Mouse (Mus musculus) megakaryocyte-erythroid progenitor cell, adult 5-6 weeks (primary cell): ENCODE data around the gene Rnf135. TPM values are rescaled to one million over a fixed set of nuclear protein-coding genes. Genes with fewer than 3 reads are reported as not detected.
A peak's percentile ranks its signal among the peaks of the same experiment; 100 is the strongest.
"Not testable (repeated sequence)": the region's sequence is repeated elsewhere in the genome, so short reads cannot be mapped to it uniquely, and the experiment has no call there.

Experiments used
- ATAC-seq: replicated peaks from 2 replicates; pipeline ENCODE4 v1.8.0; 2016; ENCODE audit warnings: mild to moderate bottlenecking, inconsistent platforms; ENCODE audit not compliant: severe bottlenecking, poor library complexity, low FRiP score, low TSS enrichment
- total RNA-seq, 2 experiments: library from RNA; stranded (forward) in 1 of 2; stranded (reverse) in 1 of 2; fragments of 200-1000, 215-1000 nt in 1 of 2; fragments of >200 nt in 1 of 2; fragmentation: Nextera tagmentation in 1 of 2; gene quantifications; 2 replicates each; pipeline ENCODE4 v1.2.3; 2014 to 2017

Rnf135 gene
- total RNA-seq, 2 experiments from 2014 or later: 5.0 to 9.1 TPM

DNA sequence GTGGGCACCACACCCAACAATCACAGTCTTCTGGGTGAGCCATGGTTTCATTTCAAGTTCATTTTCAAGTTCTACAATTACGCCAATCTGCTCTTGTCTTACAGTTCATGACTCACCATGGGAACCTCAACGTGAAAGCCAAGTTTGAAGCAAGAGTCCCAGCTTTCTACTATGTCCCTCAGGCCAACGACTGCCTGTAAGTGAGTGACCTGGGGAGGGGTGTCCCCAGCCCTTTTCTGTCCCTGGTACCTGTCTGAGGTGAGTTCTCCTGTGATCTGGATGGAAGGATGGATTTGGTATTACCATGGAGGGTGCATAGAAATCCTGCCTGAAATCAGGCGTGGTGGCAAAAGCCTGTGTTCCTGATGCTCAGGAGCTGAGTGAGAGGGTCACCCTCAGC, 26.8 kb upstream of the Rnf135 start:
- ATAC-seq: no peak

DNA sequence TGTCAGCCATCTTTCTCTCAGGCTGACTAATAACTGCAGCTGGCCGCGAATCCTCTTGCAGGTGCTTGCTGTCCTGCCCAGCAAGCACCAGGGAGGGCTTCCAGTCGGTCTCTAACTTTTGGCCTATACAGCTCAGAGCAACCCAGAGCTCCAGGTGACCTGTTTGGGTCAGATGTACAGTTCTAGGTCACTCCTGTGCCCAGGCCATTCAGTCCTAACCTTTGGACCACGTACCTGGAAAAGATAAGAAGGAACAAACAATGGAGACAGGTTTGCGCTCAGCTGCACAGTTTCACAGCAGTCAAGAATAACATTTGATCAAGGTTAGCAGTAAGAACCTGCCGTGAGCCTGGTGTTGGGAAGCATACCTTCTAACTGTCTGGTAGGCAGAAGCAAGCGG, 24.6 kb upstream of the Rnf135 start:
- ATAC-seq: no peak

DNA sequence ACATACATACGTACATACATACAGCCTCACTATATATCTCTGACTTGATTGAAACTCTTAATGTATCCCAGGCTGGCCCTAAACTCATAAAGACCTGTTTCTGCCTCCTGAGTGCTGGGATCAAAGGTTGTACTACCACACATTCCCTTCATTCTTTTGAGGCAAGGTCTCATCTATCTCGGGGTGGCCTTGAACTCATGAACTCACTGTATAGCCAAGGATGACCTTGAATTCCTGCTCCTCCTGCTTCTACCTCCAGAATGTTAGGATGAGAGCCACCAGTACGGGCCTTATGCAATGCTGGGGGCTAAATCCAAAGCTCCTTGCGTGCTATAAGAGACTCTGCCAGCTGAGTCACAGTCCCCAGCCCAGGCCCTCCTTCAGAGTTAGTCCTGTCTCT, 22.6 kb upstream of the Rnf135 start:
- ATAC-seq: no peak

DNA sequence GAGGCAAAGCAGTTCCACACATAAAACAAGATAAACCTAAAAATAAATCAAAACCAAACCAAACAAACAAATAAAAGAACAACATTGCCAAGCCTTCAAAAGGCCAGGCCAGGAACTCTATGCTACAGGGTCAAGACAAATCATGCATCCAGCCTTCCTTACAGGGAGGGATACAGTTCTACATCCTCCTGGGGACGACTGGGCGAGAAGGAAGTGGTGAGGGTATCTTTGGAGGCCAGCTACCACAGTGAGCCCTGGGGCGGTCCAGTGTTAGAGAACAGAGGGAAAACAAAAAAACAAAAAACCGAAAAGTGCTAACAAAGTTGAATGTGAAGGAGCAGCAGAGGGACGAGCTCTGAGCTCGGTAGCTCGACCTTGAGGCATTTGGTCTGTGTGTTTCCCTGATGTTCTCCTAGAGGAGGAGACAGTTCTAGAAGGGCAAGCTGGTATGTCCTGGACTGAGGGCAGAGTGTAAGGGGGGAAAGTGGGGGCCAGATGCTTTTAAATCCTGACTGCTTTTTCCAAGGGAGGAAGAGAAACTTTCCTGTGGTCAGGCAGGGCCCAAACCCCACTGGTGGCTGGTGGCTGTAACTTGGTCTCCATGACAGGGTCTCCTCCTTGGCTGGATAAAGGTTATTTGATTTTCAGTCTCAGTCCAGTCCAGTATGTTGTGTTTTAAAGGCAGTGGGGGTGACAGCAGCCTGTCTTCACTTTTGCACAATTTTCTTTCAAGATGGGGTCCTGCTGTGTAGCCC, 20.1 kb upstream of the Rnf135 start:
- ATAC-seq: no peak

DNA sequence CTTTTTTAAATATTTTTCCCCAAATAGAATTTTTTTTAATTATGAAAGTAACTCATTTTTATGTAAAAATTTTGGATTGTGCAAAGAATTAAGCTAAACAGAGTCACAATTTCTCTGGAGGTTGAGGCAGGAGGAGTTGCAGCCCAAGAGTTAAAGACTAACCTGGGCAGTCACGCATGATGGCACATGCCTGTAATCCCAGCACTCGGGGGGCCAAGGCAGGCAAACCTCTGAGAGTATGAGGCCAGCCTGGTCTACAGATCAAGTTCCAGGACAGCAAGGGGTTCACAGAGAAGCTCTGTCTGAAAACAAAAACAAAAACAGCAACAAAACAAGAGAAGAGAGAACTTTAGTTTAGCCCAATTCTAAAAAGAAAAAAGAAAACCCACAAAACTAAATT, 19.4 kb upstream of the Rnf135 start:
- ATAC-seq: no peak

DNA sequence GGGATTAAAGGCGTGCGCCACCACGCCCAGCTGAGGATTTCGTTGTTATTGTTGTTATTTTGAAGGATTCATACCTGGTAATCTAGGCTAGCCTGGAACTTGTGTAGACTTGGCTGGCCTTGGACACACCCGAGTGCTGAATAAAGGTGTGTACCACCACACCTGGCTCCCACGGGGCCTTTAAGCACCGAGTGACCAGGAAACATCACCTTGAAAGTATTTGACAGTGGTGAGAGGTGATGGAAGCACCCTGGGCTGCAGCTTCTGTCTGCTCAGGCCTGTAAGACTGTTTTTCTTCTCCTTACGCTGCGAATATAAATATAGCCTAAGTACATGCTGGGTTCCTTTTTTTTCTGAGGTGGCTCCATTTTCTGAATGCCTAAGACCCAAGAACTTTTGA, 15.5 kb upstream of the Rnf135 start:
- ATAC-seq: no peak

DNA sequence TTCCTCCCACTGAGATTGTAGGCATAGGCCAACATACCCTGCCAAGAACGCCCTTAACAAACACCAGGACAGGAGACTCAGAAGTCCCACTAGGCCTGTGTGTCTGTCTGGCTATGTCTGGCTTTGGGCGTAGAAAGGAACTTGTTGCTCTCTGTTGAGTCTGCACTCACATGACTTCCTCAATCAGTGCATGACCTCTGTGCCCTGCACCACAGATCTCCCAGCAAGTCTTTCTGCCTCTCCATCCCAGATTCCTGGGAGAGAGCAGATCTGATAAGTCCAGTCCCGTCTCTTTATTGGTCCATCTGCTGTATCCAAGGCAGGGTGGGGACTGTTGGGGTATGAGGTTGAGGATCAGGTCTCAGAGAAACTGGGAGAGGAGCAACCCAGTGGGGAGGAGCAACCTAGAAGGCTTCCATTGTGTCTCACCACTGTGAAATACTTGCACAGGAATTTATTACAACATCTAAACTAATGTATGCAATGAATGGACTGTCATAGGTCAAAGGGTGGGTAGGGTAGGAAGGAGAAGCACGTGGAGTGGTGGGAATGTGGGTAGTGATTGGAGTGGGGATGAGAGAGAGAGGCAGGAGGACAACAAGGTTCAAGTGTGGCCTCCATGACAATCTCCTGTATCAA, 14.9 kb upstream of the Rnf135 start:
- no peak for ATAC-seq

DNA sequence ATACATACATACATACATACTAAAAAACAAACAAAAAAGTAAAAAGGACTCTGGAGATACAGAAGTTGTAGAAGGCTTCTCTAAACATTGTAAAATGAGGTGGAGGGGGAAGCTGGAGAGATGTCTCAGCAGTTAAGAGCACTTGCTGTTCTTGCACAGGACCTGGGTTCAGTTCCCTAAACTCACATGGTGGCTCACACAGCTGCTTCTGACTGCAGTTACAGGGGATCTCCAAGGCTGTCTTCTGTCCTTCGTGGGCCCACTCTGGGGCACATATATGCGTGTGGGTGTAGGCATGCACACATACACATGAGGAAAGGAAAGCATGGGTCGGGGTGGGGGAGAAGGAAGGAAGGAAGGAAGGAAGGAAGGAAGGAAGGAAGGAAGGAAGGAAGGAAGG, 14.0 kb upstream of the Rnf135 start:
- ATAC-seq: no peak

DNA sequence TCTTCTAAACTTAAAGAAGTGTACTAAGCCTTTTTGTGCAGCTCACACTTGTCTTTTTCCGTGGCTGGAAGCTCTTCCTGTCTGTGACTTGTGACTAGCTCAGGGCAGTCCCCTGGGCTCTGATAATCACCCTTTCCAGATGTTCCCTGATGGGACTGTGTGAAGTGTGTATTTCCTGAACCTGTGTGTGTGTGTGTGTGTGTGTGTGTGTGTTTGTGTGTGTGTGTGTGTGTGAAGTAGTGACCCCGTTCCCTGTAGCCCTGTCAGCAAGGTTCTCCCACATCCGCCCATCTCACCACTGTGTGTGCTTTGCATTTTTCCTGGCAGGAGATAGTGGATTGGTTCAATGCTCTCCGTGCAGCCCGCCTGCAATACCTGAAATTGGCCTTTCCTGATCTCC, 13.3 kb upstream of the Rnf135 start:
- no peak for ATAC-seq

DNA sequence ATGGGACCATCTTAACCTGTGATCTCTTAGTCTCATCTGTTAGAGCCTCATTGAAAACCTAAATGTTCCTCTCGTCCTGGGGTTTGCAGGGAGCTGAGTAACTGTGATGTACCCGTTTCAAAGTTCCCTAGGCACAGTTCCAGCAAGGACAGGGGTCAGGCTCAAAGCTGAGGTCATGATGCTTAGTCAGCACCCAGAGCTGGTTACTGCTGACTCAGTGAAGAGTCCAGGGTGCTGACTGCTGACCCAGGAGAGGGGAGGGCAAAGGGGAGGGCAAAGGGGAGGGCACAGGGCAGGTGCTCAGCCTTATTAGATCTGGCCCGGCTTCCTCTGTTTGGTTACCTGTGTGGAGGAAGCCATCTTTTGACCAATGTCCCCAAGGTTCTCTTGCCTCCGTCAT, 11.8 kb upstream of the Rnf135 start:
- no peak for ATAC-seq

DNA sequence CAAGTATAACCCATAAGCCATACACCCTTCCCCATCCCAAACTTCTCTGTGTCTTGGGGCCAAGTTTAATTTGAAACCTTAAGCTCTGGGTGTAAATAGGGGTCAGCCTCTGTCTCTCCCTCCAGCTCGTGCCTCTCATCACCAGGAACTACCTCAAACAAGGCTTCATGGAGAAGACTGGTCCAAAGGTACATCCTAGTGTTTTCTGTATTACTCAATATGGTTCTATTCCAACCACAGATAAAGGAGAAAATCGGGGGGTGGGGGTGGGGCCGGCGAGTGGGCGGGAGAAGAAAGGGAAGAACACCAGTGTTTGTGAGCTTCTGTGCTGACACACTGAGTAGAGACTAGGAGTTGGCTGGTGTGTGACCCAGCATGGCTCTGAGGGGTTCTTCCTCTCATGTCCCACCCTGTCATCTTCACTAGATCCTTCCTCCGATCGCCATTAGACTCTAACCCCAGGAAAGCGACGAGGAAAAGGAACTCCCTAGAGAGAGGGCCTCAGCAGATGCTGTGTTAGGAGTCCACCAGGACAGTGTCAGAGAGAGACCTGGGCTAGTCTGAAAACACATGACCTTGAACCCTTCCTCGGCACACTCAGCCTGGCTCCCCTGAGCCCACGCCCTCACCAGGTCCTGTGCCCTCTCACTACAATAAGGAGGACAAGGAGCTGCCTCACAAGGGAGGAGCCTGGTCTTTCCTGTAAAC, 9.5 kb upstream of the Rnf135 start:
- no peak for ATAC-seq

DNA sequence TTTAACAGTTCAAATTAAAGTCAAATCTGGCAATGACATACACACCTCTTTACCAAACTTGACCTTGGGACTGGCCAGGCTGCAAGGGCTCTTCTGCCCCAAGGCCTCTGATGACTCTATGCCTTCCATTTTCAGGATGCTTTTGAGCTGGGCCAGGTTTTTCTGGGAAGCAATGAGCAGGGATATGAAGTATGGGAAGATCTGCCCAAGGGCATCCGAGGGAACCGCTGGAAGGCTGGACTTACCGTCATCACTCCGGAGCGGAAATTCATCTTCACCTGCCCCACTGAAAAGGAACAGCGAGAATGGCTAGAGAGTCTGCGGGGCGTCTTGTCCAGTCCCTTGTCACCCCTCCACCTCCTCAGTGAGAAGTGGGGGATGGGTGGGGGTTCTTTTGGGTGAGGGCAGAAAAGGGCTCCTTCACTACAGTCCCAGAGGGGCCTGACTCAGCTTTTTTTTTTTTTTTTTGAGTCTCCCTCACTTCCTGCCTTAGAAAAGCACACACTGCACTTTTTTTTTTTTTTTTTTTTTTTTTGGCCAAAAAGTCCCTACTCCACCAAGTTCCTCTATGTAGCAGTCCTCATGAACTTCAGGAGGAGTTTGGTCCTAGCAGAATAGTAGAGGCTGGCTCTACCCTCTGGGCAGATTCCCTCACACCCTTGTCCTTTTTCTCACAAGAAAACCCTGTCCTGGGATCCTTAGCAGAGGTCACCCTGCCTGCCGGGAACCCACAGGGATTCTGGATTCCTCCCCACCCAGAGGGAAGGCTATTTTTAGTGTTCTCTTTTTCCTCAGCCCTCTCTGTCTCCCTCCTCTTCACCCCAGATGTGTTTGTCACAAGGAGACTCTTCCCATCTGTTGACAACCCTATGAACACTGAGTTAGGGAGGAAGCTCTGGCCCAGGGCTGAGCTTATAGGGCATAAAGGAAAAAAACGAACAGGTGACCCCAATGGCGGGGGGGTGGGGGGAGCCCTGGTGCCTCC, 6.4 kb upstream of the Rnf135 start:
- no peak for ATAC-seq

DNA sequence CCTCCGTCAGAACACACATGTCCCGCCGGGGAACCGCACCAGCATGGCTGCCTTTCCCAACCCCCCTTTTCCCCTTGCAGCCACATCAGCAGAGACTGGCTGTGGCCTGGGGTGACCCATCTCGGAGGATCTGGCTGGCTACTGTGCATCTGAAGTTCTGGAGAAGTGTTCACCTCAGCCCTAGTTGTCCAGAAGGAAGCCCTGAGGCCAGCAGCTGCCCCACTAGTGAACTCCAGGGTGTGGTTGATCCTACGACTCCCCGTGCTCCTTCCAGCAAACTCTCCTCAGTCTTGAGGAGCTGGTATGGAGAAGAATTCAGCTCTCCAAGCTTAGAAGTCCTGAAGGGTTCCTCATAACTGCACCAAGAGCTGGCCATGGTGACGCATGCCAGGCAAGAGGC, 5.3 kb upstream of the Rnf135 start:
- no peak for ATAC-seq

DNA sequence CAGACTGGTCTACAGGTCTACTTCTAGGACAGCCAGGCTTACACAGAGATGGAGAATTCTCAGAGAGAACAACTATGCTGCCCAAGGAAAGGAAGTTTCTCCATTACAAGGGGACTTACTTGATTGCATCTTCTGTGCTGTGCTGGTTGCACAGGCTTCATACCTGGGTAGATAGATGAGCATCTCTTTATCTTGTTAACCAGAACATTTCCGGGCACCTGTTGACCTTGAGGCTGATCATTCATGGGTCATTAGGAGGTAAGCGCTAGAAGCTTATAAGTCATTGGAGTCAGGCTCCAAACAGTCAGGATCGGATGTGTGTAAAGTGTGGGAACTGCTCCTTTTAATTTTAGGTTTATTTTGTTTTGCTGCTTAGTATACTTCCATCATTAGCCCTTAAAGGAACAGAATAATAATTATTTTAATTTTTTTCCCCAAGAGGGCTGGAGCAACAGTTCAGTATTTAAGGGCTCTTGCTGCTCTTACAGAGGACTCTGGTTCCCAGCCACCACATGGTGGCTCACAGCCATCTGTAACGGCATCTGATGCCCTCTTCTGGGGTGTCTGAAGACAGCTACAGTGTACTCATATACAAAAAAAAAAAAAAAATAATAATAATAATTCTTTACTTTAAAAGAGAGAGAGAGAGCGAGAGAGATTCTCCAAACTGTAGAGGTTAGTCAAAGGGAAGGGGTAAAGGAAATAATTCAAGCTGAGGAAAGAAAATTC, 2.5 kb upstream of the Rnf135 start:
- no peak for ATAC-seq

DNA sequence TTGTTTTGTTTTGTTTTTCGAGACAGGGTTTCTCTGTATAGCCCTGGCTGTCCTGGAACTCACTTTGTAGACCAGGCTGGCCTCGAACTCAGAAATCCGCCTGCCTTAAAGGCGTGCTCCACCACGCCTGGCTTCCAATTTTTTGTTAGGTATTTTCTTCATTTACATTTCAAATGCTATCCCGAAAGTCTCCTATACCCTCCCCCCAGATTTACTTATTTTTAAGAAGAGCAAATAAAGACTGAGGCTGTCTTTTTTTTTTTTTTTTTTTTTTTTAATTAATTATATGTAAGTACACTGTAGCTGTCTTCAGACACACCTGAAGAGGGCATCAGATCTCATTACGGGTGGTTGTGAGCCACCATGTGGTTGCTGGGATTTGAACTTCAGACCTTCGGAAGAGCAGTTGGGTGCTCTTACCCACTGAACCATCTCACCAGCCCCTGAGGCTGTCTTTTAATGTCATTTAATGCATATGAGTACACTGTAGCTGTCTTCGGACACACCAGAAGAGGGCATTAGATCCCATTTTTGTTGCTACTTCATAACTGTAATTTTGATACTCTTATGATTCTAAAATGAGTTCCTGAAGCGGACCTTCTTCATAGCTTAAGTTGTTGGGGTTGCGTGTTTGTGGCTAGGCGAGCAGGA, 472 bp upstream of the Rnf135 start:
- ATAC-seq: peak; percentile 42

DNA sequence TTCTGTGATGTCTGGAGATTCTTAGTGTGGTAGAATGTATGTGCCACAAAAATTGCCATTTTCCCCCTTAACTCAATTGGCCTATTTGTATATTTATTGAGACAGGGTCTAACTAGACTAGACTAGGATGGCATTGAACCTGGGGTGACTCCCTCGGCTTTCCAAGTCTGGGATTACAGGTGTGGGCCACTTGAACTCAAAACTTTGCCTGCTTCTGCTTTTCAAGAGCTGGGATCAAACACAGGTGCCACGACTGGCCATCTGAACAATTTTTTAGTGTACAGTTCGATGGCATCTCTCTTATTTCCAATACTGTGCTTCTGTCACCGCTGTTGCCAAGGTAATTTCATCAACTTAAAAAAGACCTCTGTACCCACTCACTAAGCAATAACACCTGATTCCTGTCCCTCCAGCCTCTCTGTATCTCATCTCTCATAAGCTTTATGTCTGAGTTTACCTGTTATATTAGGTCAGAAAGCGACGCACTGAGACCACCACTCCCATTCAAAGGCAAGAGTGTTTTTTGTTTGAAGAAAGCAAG, 950 bp downstream of the Rnf135 start:
- ATAC-seq: no peak

DNA sequence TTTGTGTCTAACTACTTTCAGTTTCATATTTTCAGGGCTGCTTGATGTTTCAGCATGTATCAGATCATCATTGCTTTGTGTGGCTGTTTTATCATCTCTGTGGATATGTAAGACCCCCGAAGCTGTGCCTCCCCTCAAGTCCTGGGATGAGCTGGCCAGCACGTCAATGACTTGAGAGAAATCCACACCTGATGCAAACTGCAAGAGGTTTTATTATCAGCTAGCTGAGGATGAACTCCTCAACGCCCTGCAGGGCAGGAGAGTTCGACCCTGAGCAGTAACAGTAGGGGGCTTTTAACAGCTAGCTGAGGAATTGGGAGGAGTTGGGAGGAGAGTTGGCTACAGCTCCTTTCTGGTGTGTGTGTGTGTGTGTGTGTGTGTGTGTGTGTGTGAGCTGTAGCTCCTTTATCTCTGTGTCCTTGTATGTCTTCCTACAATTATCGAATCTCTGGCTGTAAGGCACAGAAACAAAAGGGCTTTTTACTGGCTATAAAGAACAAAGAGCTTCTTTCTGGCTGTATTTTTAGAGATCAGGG, 1.9 kb downstream of the Rnf135 start:
- not testable (repeated sequence) for ATAC-seq

DNA sequence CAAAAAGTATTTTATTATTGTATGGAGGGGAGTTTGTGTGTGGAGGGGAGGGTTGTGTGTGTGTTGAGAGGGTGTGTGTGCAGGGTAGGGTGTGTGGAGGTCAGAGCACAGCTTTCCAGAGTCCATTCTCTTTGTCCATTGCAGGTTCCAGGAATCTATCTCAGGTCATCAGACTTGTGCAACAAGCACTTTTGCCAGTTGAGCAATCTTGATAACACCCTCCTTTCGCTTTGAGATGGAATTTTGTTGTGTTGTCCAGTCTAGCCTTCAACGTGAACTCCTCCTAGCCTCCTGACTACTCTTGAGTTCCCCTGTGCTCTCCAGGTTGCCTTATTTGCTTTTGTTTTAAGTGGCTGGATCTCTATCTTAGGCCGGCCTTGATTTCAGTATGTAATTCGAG, 6.6 kb downstream of the Rnf135 start:
- ATAC-seq: no peak
